Mouse (Mus musculus) midbrain, embryonic 10.5 days (tissue): ENCODE results near the gene Elp6. TPM values are rescaled to one million over a fixed set of nuclear protein-coding genes. Genes with fewer than 3 reads are reported as not detected.

ENCODE experiments used
- DNase-seq: peaks from one replicate; pipeline ENCODE4 v3.0.0-alpha.2; 2017; ENCODE audit warnings: low spot score
- H3K27ac ChIP-seq: fragments of 300-500 bp; sonication (generic); replicated peaks from 2 replicates; pipeline ENCODE4 v1.5.1; 2016; ENCODE audit warnings: mild to moderate bottlenecking
- H3K27me3 ChIP-seq: fragments of 300-500 bp; sonication (generic); 2 replicates; pipeline ENCODE4 v1.6.1; 2016; ENCODE audit warnings: low read depth, mild to moderate bottlenecking; ENCODE audit not compliant: poor library complexity, severe bottlenecking
- H3K36me3 ChIP-seq: fragments of 300-500 bp; sonication (generic); 2 replicates; pipeline ENCODE4 v1.6.1; 2016; ENCODE audit warnings: mild to moderate bottlenecking, moderate library complexity
- H3K4me1 ChIP-seq: fragments of 300-500 bp; sonication (generic); 2 replicates; pipeline ENCODE4 v1.6.1; 2016
- H3K4me3 ChIP-seq: fragments of 300-500 bp; sonication (generic); 2 replicates; pipeline ENCODE4 v1.5.1; 2016; ENCODE audit warnings: mild to moderate bottlenecking, moderate library complexity
- H3K9me3 ChIP-seq: fragments of 300-500 bp; sonication (generic); replicated peaks from 2 replicates; pipeline ENCODE4 v1.6.1; 2016; ENCODE audit warnings: mild to moderate bottlenecking
- WGBS: fragments of 180-500 bp; shearing (Covaris S2); methylation state at CpG from one replicate; pipeline ENCODE4 v1.1.7; 2016; 5-methylcytosine and 5-hydroxymethylcytosine counted together
- polyA plus RNA-seq: library from polyadenylated mRNA; unstranded; fragments of >200 nt; fragmentation: Nextera tagmentation; extraction: Ambion mirVana; gene quantifications from 2 replicates; pipeline ENCODE4 v1.2.1, GENCODE M21; 2016

Elp6 gene
- polyA plus RNA-seq, 1 experiment from 2014 or later: 45.6 TPM

- Histone ChIP-seq H3K4me1 (peaks cover 15% of the 10 kb centered on the region), H3K9me3 (0 out of 2 replicates have a peak, but pooled peaks cover 2% of the 10 kb centered on the region), H3K36me3 (no peaks in the 10 kb centered on the region), H3K4me3 (no peak overlapping the region; the same call in 1 of the 2 replicates), H3K27ac (peak overlapping the region; percentile 83), H3K27me3 (no peaks in the 10 kb centered on the region)
- DNase-seq: peak; percentile 41
- WGBS: 29% methylated on average over 7 of the region's 7 CpGs
Measured at GRCm38 (mm10) chr9:110287321-110287924, 17.6 kb upstream of the Elp6 start.

- no peak overlapping the region for H3K4me3 ChIP-seq
- H3K27me3 ChIP-seq: no peaks in the 10 kb centered on the region
- peak overlapping the region; percentile 69 for H3K27ac ChIP-seq
- H3K9me3 ChIP-seq: 0 out of 2 replicates have a peak, but pooled peaks cover 4% of the 10 kb centered on the region
- H3K36me3 ChIP-seq: no peaks in the 10 kb centered on the region
- WGBS: 68% methylated on average over 12 of the region's 12 CpGs
- peaks cover 18% of the 10 kb centered on the region for H3K4me1 ChIP-seq
- DNase-seq: no peak
Measured at GRCm38 (mm10) chr9:110293254-110293718, 11.7 kb upstream of the Elp6 start.

GRCm38 (mm10) chr9:110293873-110294415 lies 11.0 kb upstream of the Elp6 start:
- Histone ChIP-seq H3K4me3 (no peak overlapping the region), H3K9me3 (0 out of 2 replicates have a peak, but pooled peaks cover 4% of the 10 kb centered on the region), H3K36me3 (no peaks in the 10 kb centered on the region), H3K27ac (peak overlapping the region; percentile 69; the same call in 1 of the 2 replicates), H3K27me3 (no peaks in the 10 kb centered on the region), H3K4me1 (peaks cover 18% of the 10 kb centered on the region)
- no peak for DNase-seq
- 91% methylated on average over 13 of the region's 13 CpGs for WGBS

GRCm38 (mm10) chr9:110294786-110295185 lies 10.2 kb upstream of the Elp6 start:
- WGBS: 48% methylated on average over 3 of the region's 3 CpGs
- Histone ChIP-seq H3K4me3 (no peak overlapping the region), H3K27me3 (no peaks in the 10 kb centered on the region), H3K27ac (no peak overlapping the region), H3K4me1 (peaks cover 18% of the 10 kb centered on the region), H3K9me3 (0 out of 2 replicates have a peak, but pooled peaks cover 4% of the 10 kb centered on the region), H3K36me3 (no peaks in the 10 kb centered on the region)
- DNase-seq: no peak

GRCm38 (mm10) chr9:110296867-110297627 lies 7.9 kb upstream of the Elp6 start:
- Histone ChIP-seq H3K9me3 (peaks cover 13% of the 10 kb centered on the region), H3K27ac (peak overlapping the region; percentile 38; the same call in 1 of the 2 replicates), H3K4me3 (no peak overlapping the region), H3K36me3 (no peaks in the 10 kb centered on the region), H3K4me1 (peaks cover 18% of the 10 kb centered on the region), H3K27me3 (no peaks in the 10 kb centered on the region)
- peak; percentile 86 for DNase-seq
- WGBS: 9% methylated on average over 5 of the region's 5 CpGs

GRCm38 (mm10) chr9:110304516-110304915 lies 457 bp upstream of the Elp6 start:
- H3K4me3 ChIP-seq: peak overlapping the region; percentile 56
- peaks cover 19% of the 10 kb centered on the region for H3K4me1 ChIP-seq
- H3K27me3 ChIP-seq: no peaks in the 10 kb centered on the region
- peak overlapping the region; percentile 88 for H3K27ac ChIP-seq
- peak; percentile 59 for DNase-seq
- H3K36me3 ChIP-seq: peaks cover 10% of the 10 kb centered on the region
- H3K9me3 ChIP-seq: peaks cover 11% of the 10 kb centered on the region
- 7% methylated on average over 4 of the region's 4 CpGs for WGBS

- DNase-seq: no peak
- H3K4me3 ChIP-seq: peak overlapping the region; percentile 56
- H3K27ac ChIP-seq: peak overlapping the region; percentile 88
- WGBS: 95% methylated on average over 5 of the region's 5 CpGs
- no peaks in the 10 kb centered on the region for H3K27me3 ChIP-seq
- peaks cover 19% of the 10 kb centered on the region for H3K4me1 ChIP-seq
- peaks cover 8% of the 10 kb centered on the region for H3K9me3 ChIP-seq
- peaks cover 29% of the 10 kb centered on the region for H3K36me3 ChIP-seq
Measured at GRCm38 (mm10) chr9:110306371-110306770, 1.4 kb downstream of the Elp6 start.

- 86% methylated on average over 5 of the region's 5 CpGs for WGBS
- H3K4me1 ChIP-seq: no peaks in the 10 kb centered on the region
- no peak overlapping the region for H3K27ac ChIP-seq
- DNase-seq: no peak
- H3K9me3 ChIP-seq: no peaks in the 10 kb centered on the region
- no peaks in the 10 kb centered on the region for H3K27me3 ChIP-seq
- no peak overlapping the region for H3K4me3 ChIP-seq
- peaks cover 95% of the 10 kb centered on the region for H3K36me3 ChIP-seq
Measured at GRCm38 (mm10) chr9:110314706-110315105, 9.7 kb downstream of the Elp6 start.

- no peaks in the 10 kb centered on the region for H3K4me1 ChIP-seq
- no peaks in the 10 kb centered on the region for H3K27me3 ChIP-seq
- WGBS: 93% methylated on average over 6 of the region's 6 CpGs
- H3K9me3 ChIP-seq: no peaks in the 10 kb centered on the region
- peaks cover 95% of the 10 kb centered on the region for H3K36me3 ChIP-seq
- no peak overlapping the region for H3K4me3 ChIP-seq
- no peak overlapping the region for H3K27ac ChIP-seq
- no peak for DNase-seq
Measured at GRCm38 (mm10) chr9:110315410-110315809, 10.4 kb downstream of the Elp6 start.

GRCm38 (mm10) chr9:110315904-110316303 lies 10.9 kb downstream of the Elp6 start:
- no peak overlapping the region for H3K4me3 ChIP-seq
- DNase-seq: no peak
- no peaks in the 10 kb centered on the region for H3K9me3 ChIP-seq
- no peak overlapping the region for H3K27ac ChIP-seq
- 95% methylated on average over 8 of the region's 8 CpGs for WGBS
- no peaks in the 10 kb centered on the region for H3K27me3 ChIP-seq
- H3K36me3 ChIP-seq: peaks cover 95% of the 10 kb centered on the region
- H3K4me1 ChIP-seq: no peaks in the 10 kb centered on the region

- no peak overlapping the region for H3K27ac ChIP-seq
- no peaks in the 10 kb centered on the region for H3K9me3 ChIP-seq
- H3K36me3 ChIP-seq: peaks cover 95% of the 10 kb centered on the region
- 97% methylated on average over 8 of the region's 8 CpGs for WGBS
- no peaks in the 10 kb centered on the region for H3K4me1 ChIP-seq
- H3K4me3 ChIP-seq: no peak overlapping the region
- H3K27me3 ChIP-seq: no peaks in the 10 kb centered on the region
- no peak for DNase-seq
Measured at GRCm38 (mm10) chr9:110316503-110316902, 11.5 kb downstream of the Elp6 start.

- Histone ChIP-seq H3K4me3 (no peak overlapping the region), H3K4me1 (peaks cover 9% of the 10 kb centered on the region), H3K9me3 (no peaks in the 10 kb centered on the region), H3K36me3 (peaks cover 69% of the 10 kb centered on the region), H3K27ac (no peak overlapping the region), H3K27me3 (no peaks in the 10 kb centered on the region)
- WGBS: 82% methylated on average over 10 of the region's 10 CpGs
- no peak for DNase-seq
Measured at GRCm38 (mm10) chr9:110320769-110321168, 15.8 kb downstream of the Elp6 start.

GRCm38 (mm10) chr9:110322972-110323371 lies 18.0 kb downstream of the Elp6 start:
- peaks cover 9% of the 10 kb centered on the region for H3K4me1 ChIP-seq
- H3K9me3 ChIP-seq: no peaks in the 10 kb centered on the region
- DNase-seq: no peak
- no peak overlapping the region for H3K4me3 ChIP-seq
- H3K27ac ChIP-seq: no peak overlapping the region
- H3K27me3 ChIP-seq: no peaks in the 10 kb centered on the region
- H3K36me3 ChIP-seq: peaks cover 49% of the 10 kb centered on the region
